Mouse (Mus musculus): ENCODE data around the gene Gm4881.

GRCm38 (mm10) chr7:24892125-24892583 is 52.1 kb downstream of the Gm4881 start:
- TF ChIP-seq CTCF (IDR thresholded peaks at IDR 0.05; ENCODE audit: control insufficient read depth, insufficient read depth, low read length): no peak
- no peak for TF ChIP-seq POLR2A (IDR thresholded peaks at IDR 0.05; ENCODE audit: borderline replicate concordance, control insufficient read depth, low read depth, low read length)
